Mouse (Mus musculus): ENCODE measurements at regions not wholly inside any gene's neighbourhood (a gene's known extent, or its start where the extent isn't known, plus 50 kb on each side); places are given as distances from the start of the nearest gene placed in this dataset.
A peak's percentile ranks its signal among the peaks of the same experiment; 100 is the strongest.

DNA sequence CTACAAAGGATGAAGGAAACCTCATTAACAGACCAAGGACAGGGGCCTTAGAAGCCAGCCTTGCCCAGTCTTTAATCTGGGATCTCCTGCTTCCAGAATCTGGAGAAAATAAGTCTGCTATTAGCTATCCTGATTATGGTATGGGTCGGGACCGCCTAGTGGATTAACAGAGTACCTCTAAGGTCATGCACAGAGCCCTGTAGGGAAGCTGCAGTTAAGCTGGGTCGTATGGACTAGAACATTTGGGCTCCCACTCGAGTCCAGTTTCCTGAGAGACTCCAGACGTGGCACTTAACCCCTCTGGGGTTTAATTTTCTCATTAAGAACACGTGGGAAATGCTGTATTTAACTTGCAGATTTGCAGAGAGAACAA, 191.5 kb upstream of the Map3k1 start:
- no peak for ATAC-seq
- no peak overlapping the region for H3K27ac ChIP-seq (ENCODE audit: low read length)
- no peak overlapping the region for H3K4me3 ChIP-seq (replicated peaks; ENCODE audit: low read length)
- 45% methylated on average over 6 of the region's 6 CpGs for WGBS
- H3K4me2 ChIP-seq (ENCODE audit: low read length), result no peak overlapping the region
- H3K36me3 ChIP-seq (ENCODE audit: control insufficient read depth, insufficient read depth), result no peaks in the 10 kb centered on the region
- H3K9ac ChIP-seq (replicated peaks; ENCODE audit: low read depth, low read length), result no peak overlapping the region
- peaks cover 11% of the 10 kb centered on the region for H3K4me1 ChIP-seq (replicated peaks; ENCODE audit: control insufficient read depth, insufficient read depth, low read length)
- H3K9me3 ChIP-seq (ENCODE audit: control insufficient read depth, low read length), result no peaks in the 10 kb centered on the region
- no peaks in the 10 kb centered on the region for H3K27me3 ChIP-seq (replicated peaks; ENCODE audit: control insufficient read depth, insufficient read depth, low read length)

DNA sequence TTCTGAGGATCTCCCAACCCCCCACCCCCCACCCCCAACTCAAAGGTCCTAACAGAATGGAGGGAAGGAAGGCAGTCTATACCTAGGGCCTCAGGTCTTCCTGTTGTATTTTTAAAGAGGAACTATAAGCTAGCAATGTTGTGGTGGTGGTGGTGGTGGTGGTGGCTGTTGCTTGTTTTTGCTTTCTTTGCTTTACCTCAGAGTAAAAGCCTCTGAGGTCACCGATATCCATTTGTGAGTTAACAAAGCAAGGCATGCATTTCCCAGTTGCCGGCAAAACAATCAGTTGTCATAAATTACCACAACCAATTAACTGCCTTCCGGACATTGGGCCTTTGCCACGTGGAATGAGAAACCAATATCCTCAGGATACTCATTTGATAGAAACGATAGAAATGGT, 191.9 kb upstream of the Map3k1 start:
- H3K9ac ChIP-seq (replicated peaks; ENCODE audit: low read depth, low read length), result no peak overlapping the region
- no peak overlapping the region for H3K27ac ChIP-seq (ENCODE audit: low read length)
- H3K36me3 ChIP-seq (ENCODE audit: control insufficient read depth, insufficient read depth), result no peaks in the 10 kb centered on the region
- no peak overlapping the region for H3K4me3 ChIP-seq (replicated peaks; ENCODE audit: low read length)
- ATAC-seq, result no peak
- no peaks in the 10 kb centered on the region for H3K9me3 ChIP-seq (ENCODE audit: control insufficient read depth, low read length)
- H3K27me3 ChIP-seq (replicated peaks; ENCODE audit: control insufficient read depth, insufficient read depth, low read length), result no peaks in the 10 kb centered on the region
- no peak overlapping the region for H3K4me2 ChIP-seq (ENCODE audit: low read length)
- 23% methylated on average over 5 of the region's 5 CpGs for WGBS
- peaks cover 11% of the 10 kb centered on the region for H3K4me1 ChIP-seq (replicated peaks; ENCODE audit: control insufficient read depth, insufficient read depth, low read length)

DNA sequence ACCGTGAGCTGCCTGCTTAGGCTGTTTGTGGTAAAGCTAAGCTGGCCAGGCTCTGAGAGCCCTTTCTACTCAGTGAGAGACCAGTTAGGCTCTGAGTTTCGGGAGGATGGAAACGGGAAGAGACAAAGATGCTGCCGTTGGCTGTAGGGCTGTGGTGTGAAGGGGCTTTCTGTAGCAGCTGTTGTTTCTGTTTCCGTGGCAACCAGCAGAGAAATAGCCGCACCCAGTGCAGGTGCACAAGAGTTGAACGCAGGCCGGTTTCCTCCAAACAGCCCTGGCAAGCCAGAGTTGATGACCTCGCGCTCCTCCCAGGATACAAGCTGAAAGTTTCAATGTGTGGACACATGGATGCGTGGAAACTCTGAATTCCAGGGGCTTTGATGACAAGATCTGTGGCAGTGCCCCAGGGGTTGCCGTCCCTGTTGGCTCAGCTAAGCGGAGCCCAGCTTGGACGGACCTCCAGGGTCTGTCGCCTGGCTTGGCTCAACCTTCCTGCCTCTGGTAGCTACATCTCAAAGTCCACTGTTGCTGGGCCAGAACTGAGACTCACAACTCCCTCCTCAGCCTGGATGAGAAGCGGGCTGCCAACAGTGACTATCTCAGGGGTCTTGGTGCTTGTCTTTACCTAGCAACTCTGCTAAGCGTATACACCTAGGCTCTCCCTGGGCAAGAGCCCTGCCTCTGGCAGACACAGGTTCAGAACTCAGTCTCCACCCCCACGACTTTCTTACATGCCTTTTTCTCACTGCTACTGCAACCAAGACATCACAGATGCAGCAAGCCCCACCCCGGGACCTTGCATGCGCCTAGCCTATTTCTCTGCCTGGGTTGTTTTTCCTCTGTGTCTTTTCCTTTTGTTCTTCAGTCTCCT, 192.6 kb upstream of the Map3k1 start:
- H3K9me3 ChIP-seq (ENCODE audit: control insufficient read depth, low read length), result no peaks in the 10 kb centered on the region
- H3K27me3 ChIP-seq (replicated peaks; ENCODE audit: control insufficient read depth, insufficient read depth, low read length), result no peaks in the 10 kb centered on the region
- no peak overlapping the region for H3K9ac ChIP-seq (replicated peaks; ENCODE audit: low read depth, low read length)
- H3K4me3 ChIP-seq (replicated peaks; ENCODE audit: low read length), result no peak overlapping the region
- ATAC-seq, result peak; percentile 49
- H3K4me1 ChIP-seq (replicated peaks; ENCODE audit: control insufficient read depth, insufficient read depth, low read length), result peaks cover 11% of the 10 kb centered on the region
- no peak overlapping the region for H3K4me2 ChIP-seq (ENCODE audit: low read length)
- no peak overlapping the region for H3K27ac ChIP-seq (ENCODE audit: low read length)
- no peaks in the 10 kb centered on the region for H3K36me3 ChIP-seq (ENCODE audit: control insufficient read depth, insufficient read depth)
- 41% methylated on average over 20 of the region's 20 CpGs for WGBS

DNA sequence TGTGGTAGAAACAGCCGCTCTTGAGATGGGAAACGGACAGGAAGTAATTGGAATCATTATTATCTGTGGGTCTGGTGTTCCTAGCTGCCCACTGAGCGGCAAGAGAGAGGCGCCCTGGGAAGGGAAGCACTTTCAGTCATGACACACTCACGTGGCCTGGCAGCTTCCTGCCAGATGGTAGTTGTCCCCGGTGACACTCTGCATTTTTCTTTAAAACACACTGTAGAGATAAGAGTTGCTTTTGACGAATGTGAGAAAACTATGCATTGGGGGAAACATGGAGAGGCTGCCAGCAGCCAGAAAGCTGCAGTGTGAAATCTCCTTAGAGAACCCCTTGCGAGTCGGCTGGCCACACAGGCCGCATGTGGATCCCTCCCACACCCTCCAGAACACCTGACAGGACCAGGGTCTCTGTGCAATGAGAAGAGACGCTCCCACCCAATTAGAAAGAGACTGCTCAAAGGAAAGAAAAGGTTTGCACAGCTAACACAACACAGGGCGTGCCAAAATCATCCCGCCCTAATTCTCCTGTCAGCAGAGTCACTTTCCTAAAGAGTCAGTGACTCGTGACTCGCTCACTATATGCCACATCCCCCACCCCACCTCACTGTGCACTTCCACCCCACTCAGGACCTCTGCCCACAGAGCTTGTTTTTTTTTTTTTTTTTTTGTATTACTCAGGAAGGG, 194.0 kb upstream of the Map3k1 start:
- Histone ChIP-seq H3K27ac (ENCODE audit: low read length) (no peak overlapping the region), H3K4me2 (ENCODE audit: low read length) (no peak overlapping the region), H3K9ac (replicated peaks; ENCODE audit: low read depth, low read length) (no peak overlapping the region), H3K36me3 (ENCODE audit: control insufficient read depth, insufficient read depth) (no peaks in the 10 kb centered on the region), H3K9me3 (ENCODE audit: control insufficient read depth, low read length) (no peaks in the 10 kb centered on the region), H3K27me3 (replicated peaks; ENCODE audit: control insufficient read depth, insufficient read depth, low read length) (no peaks in the 10 kb centered on the region), H3K4me3 (replicated peaks; ENCODE audit: low read length) (no peak overlapping the region), H3K4me1 (replicated peaks; ENCODE audit: control insufficient read depth, insufficient read depth, low read length) (peaks cover 11% of the 10 kb centered on the region)
- ATAC-seq, result no peak
- 57% methylated on average over 15 of the region's 15 CpGs for WGBS

DNA sequence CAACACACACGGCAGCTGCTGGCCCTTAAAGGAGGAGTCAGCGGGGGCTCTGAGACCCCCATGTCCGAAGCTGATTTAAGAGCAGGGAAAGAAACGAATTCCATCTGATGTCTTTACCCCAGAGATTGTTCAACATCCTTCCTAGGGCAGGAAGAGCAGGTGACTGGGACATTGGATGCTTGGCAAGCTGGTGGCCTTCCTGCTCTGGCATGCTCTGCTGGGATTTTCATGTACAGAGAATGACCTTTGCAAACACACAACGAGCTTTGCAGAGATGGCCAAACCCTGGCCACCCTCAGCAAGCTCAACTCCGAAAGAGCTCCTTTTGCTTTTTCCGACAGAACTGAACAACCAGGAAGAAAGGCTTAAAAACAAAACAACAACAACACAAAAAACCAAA, 194.7 kb upstream of the Map3k1 start:
- H3K36me3 ChIP-seq (ENCODE audit: control insufficient read depth, insufficient read depth), result no peaks in the 10 kb centered on the region
- H3K4me1 ChIP-seq (replicated peaks; ENCODE audit: control insufficient read depth, insufficient read depth, low read length), result peaks cover 11% of the 10 kb centered on the region
- H3K9me3 ChIP-seq (ENCODE audit: control insufficient read depth, low read length), result no peaks in the 10 kb centered on the region
- no peak overlapping the region for H3K27ac ChIP-seq (ENCODE audit: low read length)
- no peak overlapping the region for H3K9ac ChIP-seq (replicated peaks; ENCODE audit: low read depth, low read length)
- no peaks in the 10 kb centered on the region for H3K27me3 ChIP-seq (replicated peaks; ENCODE audit: control insufficient read depth, insufficient read depth, low read length)
- ATAC-seq, result no peak
- WGBS, result 87% methylated on average over 7 of the region's 7 CpGs
- H3K4me2 ChIP-seq (ENCODE audit: low read length), result no peak overlapping the region
- H3K4me3 ChIP-seq (replicated peaks; ENCODE audit: low read length), result no peak overlapping the region

DNA sequence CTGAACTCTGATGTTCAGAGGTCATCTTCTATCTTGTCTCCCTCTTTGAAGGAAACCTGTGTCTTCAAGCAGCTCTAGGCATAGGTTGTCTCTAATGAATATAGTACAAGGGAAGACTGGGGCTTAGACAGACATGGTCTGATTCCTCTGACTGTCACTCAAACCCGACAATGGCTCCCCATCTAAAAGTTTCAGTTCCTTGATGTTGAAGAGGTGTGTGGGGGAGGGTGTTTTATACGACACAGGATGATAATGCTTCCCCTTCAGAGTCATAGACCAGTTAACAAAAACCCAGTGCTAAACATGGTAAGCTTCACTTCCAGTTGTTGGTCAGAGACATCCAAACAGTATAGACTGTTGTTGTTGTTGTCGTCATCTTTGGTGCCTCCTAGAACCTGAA, 195.3 kb upstream of the Map3k1 start:
- Histone ChIP-seq H3K4me1 (replicated peaks; ENCODE audit: control insufficient read depth, insufficient read depth, low read length) (peaks cover 11% of the 10 kb centered on the region), H3K27ac (ENCODE audit: low read length) (no peak overlapping the region), H3K9ac (replicated peaks; ENCODE audit: low read depth, low read length) (no peak overlapping the region), H3K9me3 (ENCODE audit: control insufficient read depth, low read length) (no peaks in the 10 kb centered on the region), H3K4me3 (replicated peaks; ENCODE audit: low read length) (no peak overlapping the region), H3K4me2 (ENCODE audit: low read length) (no peak overlapping the region), H3K36me3 (ENCODE audit: control insufficient read depth, insufficient read depth) (no peaks in the 10 kb centered on the region), H3K27me3 (replicated peaks; ENCODE audit: control insufficient read depth, insufficient read depth, low read length) (no peaks in the 10 kb centered on the region)
- WGBS, result 95% methylated on average over 3 of the region's 3 CpGs
- ATAC-seq, result no peak

DNA sequence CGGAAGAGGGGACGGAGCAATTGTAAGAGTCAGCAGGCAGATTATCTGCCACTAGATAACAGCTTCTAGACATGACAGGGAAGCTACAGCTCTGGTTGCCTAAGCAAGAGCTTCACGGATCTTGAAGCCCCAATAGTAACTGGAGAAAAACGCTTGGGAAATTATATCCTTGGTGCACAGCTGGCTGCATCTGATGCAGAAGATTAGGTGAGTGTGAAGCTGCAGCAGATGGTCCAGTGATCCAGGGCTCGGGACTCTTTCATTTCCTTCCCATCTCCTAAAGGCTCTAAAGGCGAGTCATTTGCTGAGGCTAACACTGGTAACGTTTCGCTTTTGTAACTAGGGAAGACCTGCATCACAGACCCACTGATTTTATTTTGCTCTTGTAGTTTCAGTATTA, 196.6 kb upstream of the Map3k1 start:
- Histone ChIP-seq H3K36me3 (ENCODE audit: control insufficient read depth, insufficient read depth) (no peaks in the 10 kb centered on the region), H3K27me3 (replicated peaks; ENCODE audit: control insufficient read depth, insufficient read depth, low read length) (no peaks in the 10 kb centered on the region), H3K27ac (ENCODE audit: low read length) (no peak overlapping the region), H3K9ac (replicated peaks; ENCODE audit: low read depth, low read length) (no peak overlapping the region), H3K9me3 (ENCODE audit: control insufficient read depth, low read length) (no peaks in the 10 kb centered on the region), H3K4me2 (ENCODE audit: low read length) (no peak overlapping the region), H3K4me1 (replicated peaks; ENCODE audit: control insufficient read depth, insufficient read depth, low read length) (peaks cover 10% of the 10 kb centered on the region), H3K4me3 (replicated peaks; ENCODE audit: low read length) (no peak overlapping the region)
- ATAC-seq, result no peak
- 87% methylated on average over 8 of the region's 8 CpGs for WGBS

DNA sequence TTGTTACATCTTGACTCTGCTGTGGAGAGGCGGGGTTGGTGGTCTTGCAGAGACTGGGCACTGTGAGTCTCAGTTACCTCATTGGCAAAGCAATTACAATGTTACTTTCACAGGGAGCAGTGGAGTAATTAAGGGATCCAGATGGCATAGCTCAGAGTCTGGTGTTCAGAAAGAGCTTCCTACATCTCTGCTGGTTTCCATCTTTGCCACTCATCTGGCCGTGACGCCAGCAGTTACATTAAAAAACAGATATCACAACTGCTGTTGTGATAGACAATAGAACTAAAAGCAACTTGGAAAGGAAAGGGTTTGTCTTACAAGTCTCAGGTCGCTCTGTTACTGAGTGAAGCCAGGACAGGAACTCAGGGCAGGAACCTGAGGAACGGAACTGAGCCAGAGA, 200.0 kb upstream of the Map3k1 start:
- H3K4me2 ChIP-seq (ENCODE audit: low read length), result no peak overlapping the region
- H3K4me1 ChIP-seq (replicated peaks; ENCODE audit: control insufficient read depth, insufficient read depth, low read length), result no peaks in the 10 kb centered on the region
- no peaks in the 10 kb centered on the region for H3K36me3 ChIP-seq (ENCODE audit: control insufficient read depth, insufficient read depth)
- H3K9me3 ChIP-seq (ENCODE audit: control insufficient read depth, low read length), result no peaks in the 10 kb centered on the region
- H3K27me3 ChIP-seq (replicated peaks; ENCODE audit: control insufficient read depth, insufficient read depth, low read length), result no peaks in the 10 kb centered on the region
- H3K4me3 ChIP-seq (replicated peaks; ENCODE audit: low read length), result no peak overlapping the region
- WGBS, result 93% methylated on average over 5 of the region's 5 CpGs
- H3K9ac ChIP-seq (replicated peaks; ENCODE audit: low read depth, low read length), result no peak overlapping the region
- H3K27ac ChIP-seq (ENCODE audit: low read length), result no peak overlapping the region
- no peak for ATAC-seq

DNA sequence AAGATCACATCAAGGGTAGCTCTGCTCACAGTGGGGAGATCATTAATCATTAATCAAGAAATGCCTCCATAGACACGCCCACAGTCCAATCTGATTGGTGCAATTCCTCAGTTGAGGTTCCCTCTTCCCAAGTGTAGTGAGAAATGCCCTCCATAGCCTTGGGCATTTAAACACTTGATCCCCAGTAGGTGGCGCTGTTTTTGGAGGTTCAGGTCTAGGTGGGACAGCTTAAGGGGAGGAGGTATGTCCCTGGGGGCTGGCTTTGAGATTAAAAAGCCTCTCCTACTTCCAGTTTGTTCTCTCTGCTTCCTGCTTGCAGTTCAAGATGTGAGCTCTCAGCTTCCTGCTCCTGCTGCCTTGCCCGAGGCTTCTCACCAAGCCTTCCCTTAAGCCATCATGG, 200.5 kb upstream of the Map3k1 start:
- Histone ChIP-seq H3K4me1 (replicated peaks; ENCODE audit: control insufficient read depth, insufficient read depth, low read length) (no peaks in the 10 kb centered on the region), H3K27me3 (replicated peaks; ENCODE audit: control insufficient read depth, insufficient read depth, low read length) (no peaks in the 10 kb centered on the region), H3K9ac (replicated peaks; ENCODE audit: low read depth, low read length) (no peak overlapping the region), H3K27ac (ENCODE audit: low read length) (no peak overlapping the region), H3K4me3 (replicated peaks; ENCODE audit: low read length) (no peak overlapping the region), H3K4me2 (ENCODE audit: low read length) (no peak overlapping the region), H3K36me3 (ENCODE audit: control insufficient read depth, insufficient read depth) (no peaks in the 10 kb centered on the region), H3K9me3 (ENCODE audit: control insufficient read depth, low read length) (no peaks in the 10 kb centered on the region)
- WGBS, result 74% methylated on average over 3 of the region's 3 CpGs
- no peak for ATAC-seq

Measured in forebrain, embryonic 16.5 days (tissue).